Mouse (Mus musculus): ENCODE data around the gene Myh10.

- TF ChIP-seq CTCF (IDR thresholded peaks at IDR 0.05; ENCODE audit: extremely low read depth, insufficient read length, insufficient replicate concordance, low read depth, low read length) (no peak), POLR2A (IDR thresholded peaks at IDR 0.05; ENCODE audit: low read depth, low read length) (no peak)
These were observed 62.9 kb downstream of the Myh10 start for GRCm38 (mm10) chr11:68754283-68754682.

Measured in small intestine, adult 2 months (tissue).